Mouse (Mus musculus) T-helper 17 cell (primary cell): Measurements from ENCODE around the gene Cd7.
"Not testable (repeated sequence)": the region's sequence is repeated elsewhere in the genome, so short reads cannot be mapped to it uniquely, and the experiment has no call there.

ENCODE experiments used
- in situ Hi-C, 2 experiments: fragments of 300-600 bp; cut with MboI, MseI; formaldehyde crosslinking; loops; 1 replicate in 1 of 2; 2 replicates in 1 of 2; pipeline ENCODE4 v1.15.1; 2025; ENCODE audit warnings: high pct_unique_total_duplicates in 2 of 2

Gene Cd7

DNA sequence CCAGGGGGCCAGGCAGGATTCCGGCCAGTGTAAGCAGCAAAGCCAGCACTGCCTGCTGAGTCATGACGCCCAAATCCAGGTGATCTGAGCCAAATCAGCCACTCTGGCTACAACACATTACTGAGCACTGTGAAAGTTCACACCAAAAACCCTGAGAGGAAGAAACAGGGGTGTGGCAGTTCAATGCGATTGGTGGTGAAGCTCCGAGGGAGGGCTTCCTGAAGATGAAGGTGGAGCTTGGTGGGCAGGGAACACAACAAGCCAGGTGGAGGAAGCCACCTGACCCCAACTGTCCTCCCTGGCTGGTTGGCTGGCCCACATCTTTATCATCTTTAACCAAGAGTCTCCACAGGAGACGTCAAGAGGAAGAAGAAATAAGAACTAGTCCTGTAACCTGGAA lies at the start of gene Cd7:
Gene Cd7, minus strand, starts transcription at position 117 of the 400 bp plus-strand sequence.
- in situ Hi-C loops = no loop called here

DNA sequence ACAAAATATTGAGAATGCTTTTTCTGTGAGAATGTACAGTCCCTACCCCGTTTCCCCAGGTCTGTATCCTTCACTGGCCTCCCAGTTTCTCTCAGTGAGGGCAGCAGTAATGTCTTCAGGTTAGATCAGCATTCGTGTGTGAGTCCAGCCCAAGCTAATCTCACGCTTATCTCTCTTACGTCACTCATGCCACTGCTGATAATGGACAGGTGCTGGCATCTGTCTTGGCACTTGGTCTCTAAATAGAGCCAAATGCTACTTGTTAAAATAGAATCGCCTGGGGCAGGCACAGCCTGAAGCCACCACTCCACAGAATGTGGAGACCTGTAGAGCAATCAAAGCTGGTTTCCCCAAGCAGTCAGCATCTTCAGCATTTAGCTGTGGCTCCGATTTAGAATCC lies 49.8 kb upstream of the Cd7 start:
- in situ Hi-C loops = loop anchor here in 1 of 2 experiments (10.0 kb wide), 1 partner anchor 1274 kb away; no protein-coding TSS in a partner anchor

DNA sequence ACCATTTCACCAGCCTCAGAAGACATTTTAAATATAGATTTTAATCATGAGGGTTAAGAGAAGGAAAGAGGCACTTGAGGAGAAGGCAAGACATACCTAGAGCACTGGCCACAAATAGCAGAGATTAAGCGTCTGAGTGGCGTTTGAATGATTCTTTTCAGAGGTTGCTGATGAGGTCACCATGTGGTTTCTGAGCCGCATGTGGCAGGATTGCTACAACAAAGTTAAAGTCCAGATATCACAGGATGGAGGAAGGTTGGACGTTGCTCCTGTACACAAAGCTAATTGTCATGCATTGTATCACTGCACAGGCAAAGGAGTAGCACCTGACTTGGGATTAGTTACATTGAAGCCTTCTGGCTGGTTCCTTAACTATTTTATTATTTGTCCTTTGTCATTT lies 47.1 kb upstream of the Cd7 start:
- in situ Hi-C loops = loop anchor here in 1 of 2 experiments (10.0 kb wide), 1 partner anchor 1271 kb away; no protein-coding TSS in a partner anchor

DNA sequence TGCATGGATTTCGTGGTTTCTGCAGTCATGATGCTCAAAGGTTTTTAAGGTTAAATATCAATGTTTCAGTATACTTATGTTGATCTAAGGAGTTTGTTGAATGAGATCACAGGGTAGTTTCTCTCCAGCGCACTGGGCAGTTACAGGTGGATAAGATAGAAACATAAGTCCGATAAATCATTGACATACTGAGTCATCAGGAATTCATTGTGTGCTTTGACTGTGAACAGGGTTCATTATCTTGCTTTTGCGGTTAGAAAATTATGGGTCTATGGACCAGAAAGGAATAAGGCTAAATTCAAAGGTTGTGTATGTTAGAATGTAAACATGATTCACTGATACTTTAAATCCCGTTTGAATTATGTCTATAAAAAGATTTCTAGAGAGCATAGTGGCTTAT lies 46.0 kb upstream of the Cd7 start:
- in situ Hi-C loops = loop anchor here in 1 of 2 experiments (10.0 kb wide), 1 partner anchor 1270 kb away; no protein-coding TSS in a partner anchor

DNA sequence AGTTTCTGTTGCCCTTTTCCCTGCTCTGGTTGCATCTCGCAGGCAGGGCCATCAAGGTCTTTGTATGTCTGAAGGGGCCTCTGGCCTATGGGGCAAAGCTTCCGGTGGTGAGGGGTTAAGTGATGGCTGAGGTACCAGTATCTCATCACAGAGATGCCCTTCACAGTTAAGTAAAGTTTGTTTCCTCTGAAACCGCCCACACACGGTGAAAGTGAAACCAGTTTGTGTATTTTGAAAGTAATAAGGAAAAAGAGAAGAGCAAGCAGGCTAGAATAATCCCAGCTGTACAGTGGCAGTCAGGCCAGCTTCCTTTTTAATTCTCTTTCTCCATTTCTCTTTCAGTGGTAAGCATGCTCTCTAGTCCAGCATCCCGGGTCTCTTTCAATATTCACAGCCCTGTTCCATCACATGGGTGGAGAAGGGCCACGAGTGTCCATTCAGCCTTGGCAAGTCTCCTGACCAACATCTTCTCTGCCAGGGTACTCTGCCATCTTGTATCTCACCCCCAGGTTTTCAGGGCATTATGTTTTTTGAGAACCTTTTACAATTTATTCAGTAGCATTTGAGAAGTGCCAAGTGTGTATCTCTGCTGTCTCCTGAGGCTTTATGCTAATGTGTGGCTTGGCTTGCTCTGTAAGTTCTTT lies 43.8 kb upstream of the Cd7 start:
- in situ Hi-C loops = loop anchor here in 1 of 2 experiments (10.0 kb wide), 1 partner anchor 1268 kb away; no protein-coding TSS in a partner anchor

DNA sequence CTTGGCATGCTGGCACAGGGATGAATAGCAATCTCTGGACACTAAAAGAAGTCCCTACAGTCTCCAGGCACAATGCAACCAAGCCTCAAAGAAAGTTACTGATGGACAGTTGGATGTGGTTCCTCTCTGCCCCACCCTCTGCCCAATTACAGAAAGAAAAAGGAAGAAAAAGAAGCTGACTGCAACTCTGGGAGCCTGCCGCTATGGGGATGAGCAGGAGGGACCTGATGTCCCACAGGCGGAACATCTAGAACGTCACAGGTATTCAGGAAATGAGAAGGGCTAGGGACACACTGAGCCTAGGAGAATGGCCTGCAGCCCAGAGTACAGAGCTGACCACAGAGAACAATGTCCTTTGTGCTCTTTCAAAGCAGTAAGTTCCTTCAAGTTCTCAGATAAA lies 43.0 kb upstream of the Cd7 start:
- in situ Hi-C loops = loop anchor here in 1 of 2 experiments (10.0 kb wide), 1 partner anchor 1267 kb away; no protein-coding TSS in a partner anchor

DNA sequence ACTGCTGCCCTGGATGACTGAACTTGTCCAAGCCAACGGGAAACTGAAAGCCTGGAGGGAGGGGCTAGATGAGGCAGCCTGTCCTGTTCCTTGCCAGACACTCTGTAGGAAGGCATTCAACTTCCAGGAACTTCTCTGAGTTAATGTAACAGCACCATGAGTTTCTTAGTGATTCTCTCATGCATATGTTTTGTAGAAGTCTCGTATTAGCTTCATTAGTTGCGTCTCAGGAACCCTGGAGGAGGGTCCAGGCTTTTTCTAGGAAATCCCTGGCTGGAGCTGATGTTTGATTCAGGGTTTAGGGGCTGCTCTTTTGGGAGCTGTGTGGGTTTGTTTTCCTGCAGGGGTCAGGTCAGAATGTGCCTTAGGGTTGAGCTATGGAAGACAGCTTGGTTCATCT lies 41.9 kb upstream of the Cd7 start, which contains the start of gene Sectm1a:
Gene Sectm1a, minus strand, starts transcription at position 101 of the 400 bp plus-strand sequence.
- in situ Hi-C loops = loop anchor here in 1 of 2 experiments (10.0 kb wide), 1 partner anchor 1266 kb away; no protein-coding TSS in a partner anchor

DNA sequence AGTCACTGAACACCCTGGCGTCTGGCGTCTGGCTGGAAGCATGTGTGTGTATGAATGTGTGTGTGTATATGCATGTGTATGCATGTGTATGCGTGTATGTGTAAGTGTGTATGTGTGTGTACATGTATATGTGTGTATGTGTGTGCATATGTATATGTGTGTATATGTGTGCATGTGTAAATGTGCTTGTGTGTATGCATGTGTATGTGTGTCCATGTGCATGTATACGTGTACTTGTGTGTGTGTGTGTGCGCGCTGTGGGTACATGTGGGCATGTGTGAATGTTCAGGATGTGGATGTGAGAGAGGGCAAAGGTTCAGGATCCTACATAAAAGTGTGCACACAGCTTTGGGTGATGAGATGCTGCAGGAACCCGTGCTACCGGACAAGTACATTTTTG lies 41.1 kb upstream of the Cd7 start:
- in situ Hi-C loops = loop anchor here in 1 of 2 experiments (10.0 kb wide), 1 partner anchor 1266 kb away; no protein-coding TSS in a partner anchor

DNA sequence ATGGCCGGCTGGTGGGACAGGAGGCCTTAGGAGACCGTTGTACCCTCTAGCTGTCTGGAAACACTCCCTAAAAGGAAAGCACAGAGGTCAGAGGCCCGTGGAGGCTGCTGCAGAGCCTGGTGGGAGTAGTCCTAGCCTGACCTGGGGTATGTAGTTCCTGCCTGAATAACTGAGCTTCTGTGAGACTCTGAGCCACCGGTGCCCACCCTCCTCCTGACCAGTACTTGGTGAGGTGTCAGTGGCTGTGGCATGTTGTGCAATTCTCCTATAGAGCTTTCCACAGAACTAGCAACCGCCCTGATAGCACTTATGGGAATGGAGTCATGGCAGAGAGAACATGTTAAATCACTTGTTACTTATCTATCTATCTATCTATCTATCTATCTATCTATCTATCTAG lies 36.4 kb upstream of the Cd7 start:
- in situ Hi-C loops = no loop called here

DNA sequence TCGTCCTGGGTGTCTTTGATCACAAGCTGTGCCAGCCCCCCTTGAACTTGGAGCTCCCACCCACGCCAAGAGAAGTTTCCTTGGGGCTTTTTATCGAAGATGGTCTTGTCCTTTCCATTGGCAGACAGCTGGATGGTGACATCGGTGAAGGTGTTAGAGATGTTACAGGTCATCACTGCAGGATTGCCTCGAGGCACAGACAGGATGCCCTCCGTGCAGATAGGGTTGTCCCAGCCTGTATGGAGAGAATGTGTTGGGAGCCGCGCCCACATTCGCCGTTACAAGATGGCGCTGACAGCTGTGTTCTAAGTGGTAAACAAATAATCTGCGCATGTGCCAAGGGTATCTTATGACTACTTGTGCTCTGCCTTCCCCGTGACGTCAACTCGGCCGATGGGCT lies 30.4 kb upstream of the Cd7 start:
- in situ Hi-C loops = not testable (repeated sequence)

DNA sequence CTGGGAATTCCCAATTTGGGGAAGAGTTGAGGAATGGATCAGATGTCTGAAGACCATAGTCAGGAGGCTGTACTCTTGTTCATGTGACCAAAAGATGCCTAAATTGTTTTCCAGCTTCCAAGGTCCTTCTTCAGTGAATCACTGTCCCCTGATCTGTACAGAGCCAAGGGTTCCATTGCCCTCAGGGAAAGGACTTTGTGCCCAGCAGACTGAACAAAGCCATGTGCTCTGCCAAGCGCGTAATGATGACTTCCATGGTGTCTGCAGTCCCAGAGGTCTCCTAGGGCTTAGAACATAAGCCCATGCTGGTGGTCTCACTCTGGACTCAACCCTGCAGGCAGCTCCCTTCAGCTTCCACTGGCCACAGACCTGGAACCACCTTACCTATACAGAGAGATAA lies 28.7 kb upstream of the Cd7 start:
- in situ Hi-C loops = no loop called here

DNA sequence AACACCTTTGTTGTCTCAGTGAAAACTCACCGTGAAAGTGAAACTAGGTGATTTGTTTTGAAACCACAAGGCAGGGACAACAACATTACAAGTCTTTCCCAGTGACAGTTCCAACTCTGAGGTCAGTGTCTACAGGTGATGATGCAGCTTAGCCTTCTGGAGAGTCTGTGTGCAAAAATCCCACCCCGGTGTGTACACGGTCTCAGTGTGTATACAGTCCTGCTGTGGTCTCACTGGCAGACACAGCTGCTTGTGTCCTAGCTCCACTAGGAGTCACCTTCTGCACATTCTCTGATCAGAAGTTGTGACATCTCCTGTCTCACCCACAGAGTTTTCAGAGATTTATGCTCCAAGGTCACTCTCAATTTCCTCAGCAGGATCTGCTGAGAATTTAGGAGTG lies 25.0 kb upstream of the Cd7 start:
- in situ Hi-C loops = no loop called here

DNA sequence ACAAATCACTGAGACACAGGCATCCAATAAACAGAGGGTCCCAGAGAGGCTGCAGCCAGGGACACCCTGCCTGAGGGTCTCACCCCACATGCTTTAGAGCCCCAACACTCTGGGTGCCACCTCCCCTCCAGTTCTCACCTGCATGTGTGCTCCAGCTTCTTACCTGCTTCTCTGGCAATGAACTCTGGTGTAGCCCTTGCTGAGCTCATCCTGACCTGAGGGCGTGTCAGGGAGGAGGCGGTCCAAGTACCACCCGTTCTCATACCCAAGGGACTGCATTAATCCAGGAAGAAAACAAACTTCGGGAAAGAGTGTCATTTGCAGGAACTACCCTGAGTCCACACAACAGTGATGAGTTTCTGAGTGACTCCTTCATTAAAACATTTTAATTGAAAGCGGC lies 24.2 kb upstream of the Cd7 start, which contains the start of gene Sectm1b:
Gene Sectm1b, minus strand, starts transcription at position 191 of the 400 bp plus-strand sequence.
- in situ Hi-C loops = no loop called here

DNA sequence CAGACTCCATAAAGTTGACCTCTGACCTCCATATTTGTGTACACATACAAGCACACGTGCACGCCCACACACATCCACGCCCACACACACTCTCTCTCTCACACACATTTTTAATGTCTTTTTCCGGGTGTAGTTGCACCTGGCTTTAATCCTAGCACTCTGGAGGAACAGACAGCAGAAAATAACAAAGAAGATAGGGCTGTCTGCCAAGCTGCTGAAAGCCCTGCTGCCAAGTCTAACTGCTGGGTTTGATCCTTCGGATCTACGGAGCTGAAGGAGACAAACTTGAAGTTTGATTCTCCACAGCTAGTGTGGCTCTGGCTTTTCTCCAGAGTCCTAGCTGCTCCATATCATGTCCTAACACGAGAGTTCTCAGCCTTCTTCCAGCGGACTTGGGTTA lies 22.4 kb upstream of the Cd7 start:
- in situ Hi-C loops = no loop called here

DNA sequence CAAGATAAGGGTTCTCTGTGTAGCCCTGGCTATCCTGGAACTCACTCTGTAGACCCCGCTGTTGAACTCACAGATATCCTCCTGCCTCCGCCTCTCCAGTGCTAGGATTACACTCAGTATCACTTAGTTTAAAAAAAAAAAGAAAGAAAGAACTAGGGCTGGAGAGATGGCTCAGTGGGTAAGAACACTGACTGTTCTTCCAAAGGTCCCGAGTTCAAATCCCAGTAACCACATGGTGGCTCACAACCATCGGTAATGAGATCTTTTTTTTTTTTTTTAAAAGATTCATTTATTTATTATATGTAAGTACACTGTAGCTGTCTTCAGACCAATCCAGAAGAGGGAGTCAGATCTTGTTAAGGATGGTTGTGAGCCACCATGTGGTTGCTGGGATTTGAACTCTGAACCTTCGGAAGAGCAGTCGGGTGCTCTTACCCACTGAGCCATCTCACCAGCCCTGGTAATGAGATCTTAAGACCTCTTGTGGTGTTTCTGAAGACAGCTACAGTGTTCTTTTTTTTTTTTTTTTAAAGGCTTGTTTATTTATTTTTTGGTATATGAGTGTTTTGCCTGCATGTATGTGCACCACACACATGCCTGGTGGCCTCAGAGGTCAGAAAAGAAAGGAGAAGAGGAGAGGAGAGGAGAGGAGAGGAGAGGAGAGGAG lies 21.3 kb upstream of the Cd7 start:
- in situ Hi-C loops = not testable (repeated sequence)

DNA sequence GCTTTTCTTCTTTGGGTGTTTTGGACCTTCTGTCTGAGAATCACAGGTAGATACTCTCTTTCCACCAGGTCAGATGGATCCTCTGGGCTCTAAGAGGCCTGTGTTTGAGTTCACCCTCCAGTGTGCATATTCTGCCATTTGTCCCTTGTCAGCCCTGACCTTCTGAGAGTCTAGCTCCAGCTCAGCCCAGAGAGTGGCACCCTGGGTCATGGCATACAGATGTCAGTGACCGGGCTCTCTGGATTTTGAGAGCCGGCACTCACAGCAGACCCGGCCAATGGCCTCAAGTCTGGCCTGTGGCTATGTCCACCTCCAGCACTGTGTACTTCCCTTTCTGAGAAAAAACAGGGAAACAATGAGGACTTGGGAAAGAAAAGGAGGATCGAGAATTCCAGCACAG lies 20.3 kb upstream of the Cd7 start:
- in situ Hi-C loops = loop anchor here in 1 of 2 experiments (10.0 kb wide), 2 partner anchors 165 to 535 kb away; no protein-coding TSS in a partner anchor

DNA sequence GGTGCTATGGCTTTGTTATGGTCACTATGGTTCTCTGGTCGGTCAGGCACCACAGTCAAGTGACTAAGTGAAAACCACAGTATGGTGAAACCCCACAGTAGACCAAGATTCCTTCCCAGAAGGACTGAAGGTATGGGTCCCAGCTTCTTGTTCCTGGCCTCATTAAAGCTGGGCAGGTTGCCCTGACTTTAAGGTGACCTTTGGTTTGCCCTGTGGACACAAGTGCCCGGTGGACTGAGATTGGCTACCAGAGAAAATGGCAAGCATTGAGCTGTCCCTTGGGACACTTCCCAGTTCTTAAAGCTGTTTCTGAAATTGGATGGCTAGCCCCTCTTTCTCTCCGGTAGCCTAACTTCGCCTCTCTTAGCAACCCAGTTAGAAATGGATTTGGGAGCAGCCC lies 19.7 kb upstream of the Cd7 start:
- in situ Hi-C loops = loop anchor here in 1 of 2 experiments (10.0 kb wide), 2 partner anchors 164 to 534 kb away; no protein-coding TSS in a partner anchor

DNA sequence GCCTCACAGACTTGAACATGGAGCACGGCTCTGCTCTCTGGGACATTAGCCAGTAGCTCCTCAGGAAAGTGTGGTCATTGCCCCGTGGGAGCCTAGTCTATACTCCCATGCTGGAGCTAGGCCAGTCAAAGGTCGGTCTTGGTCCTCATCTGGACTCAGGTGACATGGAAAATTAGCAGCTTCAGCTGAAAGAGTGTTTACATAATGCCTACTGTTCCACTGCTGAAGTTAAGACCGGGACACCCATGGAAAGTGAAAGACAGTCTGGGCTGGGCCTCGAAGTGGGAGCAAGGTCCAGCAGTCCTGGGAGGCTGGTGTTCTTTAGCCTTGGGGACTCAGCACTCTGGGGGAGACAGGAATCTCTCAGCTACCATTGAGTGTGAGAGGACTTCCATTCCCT lies 18.9 kb upstream of the Cd7 start:
- in situ Hi-C loops = loop anchor here in 1 of 2 experiments (10.0 kb wide), 2 partner anchors 163 to 533 kb away; no protein-coding TSS in a partner anchor

DNA sequence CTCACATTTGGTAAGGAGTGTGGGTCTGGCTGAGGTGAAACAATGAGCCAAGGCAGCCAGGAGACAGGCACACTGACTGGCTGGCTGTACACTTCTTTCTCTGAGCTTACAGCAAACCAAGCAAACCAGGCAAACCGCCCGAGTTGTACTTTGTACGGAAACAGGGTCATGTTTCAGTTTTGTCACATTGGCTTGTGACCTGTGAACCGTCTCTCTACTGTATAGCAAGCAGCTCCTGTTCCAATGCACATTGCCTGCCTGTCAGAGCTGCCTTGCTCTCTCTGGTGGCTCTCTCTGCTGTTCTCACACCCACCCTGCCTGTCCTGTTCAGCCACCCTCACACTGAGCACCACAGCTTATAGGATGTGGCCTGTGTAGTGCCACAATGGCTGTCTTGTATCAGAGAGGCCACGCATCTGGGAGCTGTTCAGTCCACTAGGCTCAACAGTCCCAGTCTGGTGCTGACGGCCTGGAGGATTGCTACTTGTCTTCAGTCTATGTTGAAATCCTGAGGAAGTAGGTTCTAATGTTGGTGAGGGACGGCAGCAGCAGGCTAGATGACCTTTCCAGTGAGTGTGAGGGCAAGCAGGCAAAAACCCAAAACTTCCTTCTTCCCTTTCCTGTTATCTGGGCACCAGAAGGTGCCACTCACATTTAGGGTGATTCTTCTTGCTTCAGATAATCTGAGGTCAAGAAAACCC lies 17.5 kb upstream of the Cd7 start:
- in situ Hi-C loops = loop anchor here in 1 of 2 experiments (10.0 kb wide), 2 partner anchors 162 to 532 kb away; no protein-coding TSS in a partner anchor

DNA sequence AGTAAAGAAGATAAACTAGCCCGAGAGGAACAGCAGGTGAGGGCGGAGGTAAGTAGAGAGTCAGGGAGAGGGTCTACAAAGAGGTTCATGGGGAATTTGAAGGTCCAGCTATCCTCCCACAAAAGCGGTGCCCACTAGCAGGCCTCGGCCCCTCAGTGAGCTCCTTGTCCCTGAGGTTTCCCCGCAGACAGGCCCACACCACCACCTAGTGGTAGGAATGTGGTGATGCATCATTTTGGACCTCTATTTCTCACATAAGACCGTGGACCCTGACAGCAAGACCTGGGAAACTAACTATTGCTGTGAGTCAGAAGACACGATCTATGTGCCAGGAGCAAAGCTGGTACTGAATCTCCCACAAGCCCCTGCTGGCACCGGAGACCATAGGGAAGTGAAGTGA lies 14.3 kb upstream of the Cd7 start:
- in situ Hi-C loops = loop anchor here in 1 of 2 experiments (10.0 kb wide), 2 partner anchors 159 to 529 kb away; no protein-coding TSS in a partner anchor

DNA sequence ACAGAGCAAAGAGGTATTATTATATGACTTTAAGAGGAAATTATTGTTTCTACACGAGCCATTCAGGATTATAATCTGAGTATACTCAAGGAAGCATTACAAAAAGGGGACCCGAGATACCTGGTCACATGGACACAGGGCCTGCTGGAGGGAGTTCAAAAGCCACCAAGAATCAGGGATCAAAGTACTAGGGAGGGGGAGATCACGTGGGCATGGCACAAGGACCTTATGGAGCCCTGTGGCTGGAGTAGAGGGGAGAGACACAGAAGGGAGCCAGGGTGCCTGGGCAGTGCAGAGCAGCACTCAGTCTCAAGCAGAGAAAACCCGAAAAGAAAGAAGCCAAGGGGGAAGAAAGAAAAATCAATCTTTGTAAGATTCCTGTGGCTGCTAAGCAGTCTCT lies 13.2 kb upstream of the Cd7 start:
- in situ Hi-C loops = loop anchor here in 1 of 2 experiments (10.0 kb wide), 2 partner anchors 158 to 528 kb away; no protein-coding TSS in a partner anchor
